Mouse (Mus musculus): Measurements from ENCODE around the gene Gm21985. TPM values are rescaled to one million over a fixed set of nuclear protein-coding genes. Genes with fewer than 3 reads are reported as not detected.
"Not testable (repeated sequence)": the region's sequence is repeated elsewhere in the genome, so short reads cannot be mapped to it uniquely, and the experiment has no call there.

Gene Gm21985
- total RNA-seq, 2 experiments from 2014 or later = 2.5 TPM; not detected in 1

GRCm38 (mm10) chr2:112262779-112263295 is 3.3 kb upstream of the Gm21985 start:
- ATAC-seq (replicated peaks; ENCODE audit: low FRiP score, low TSS enrichment, poor library complexity, severe bottlenecking) = peak; percentile 47

GRCm38 (mm10) chr2:112264364-112264763 is 1.8 kb upstream of the Gm21985 start:
- ATAC-seq (replicated peaks; ENCODE audit: low FRiP score, low TSS enrichment, poor library complexity, severe bottlenecking) = no peak

- peak; percentile 60 for ATAC-seq (replicated peaks; ENCODE audit: low FRiP score, low TSS enrichment, poor library complexity, severe bottlenecking)
Measured at GRCm38 (mm10) chr2:112265448-112266241, 469 bp upstream of the Gm21985 start, which contains the start of gene Slc12a6. Slc12a6 (plus strand) TSS chr2:112265825.

- ATAC-seq (replicated peaks; ENCODE audit: low FRiP score, low TSS enrichment, poor library complexity, severe bottlenecking) = no peak
Measured at GRCm38 (mm10) chr2:112266780-112267179, 666 bp downstream of the Gm21985 start.

GRCm38 (mm10) chr2:112267547-112268269 is 1.6 kb downstream of the Gm21985 start:
- no peak for ATAC-seq (replicated peaks; ENCODE audit: low FRiP score, low TSS enrichment, poor library complexity, severe bottlenecking)

- ATAC-seq (replicated peaks; ENCODE audit: low FRiP score, low TSS enrichment, poor library complexity, severe bottlenecking) = no peak
Measured at GRCm38 (mm10) chr2:112270011-112270410, 3.9 kb downstream of the Gm21985 start.

GRCm38 (mm10) chr2:112272909-112273308 is 6.8 kb downstream of the Gm21985 start:
- ATAC-seq (replicated peaks; ENCODE audit: low FRiP score, low TSS enrichment, poor library complexity, severe bottlenecking) = peak; percentile 73

- no peak for ATAC-seq (replicated peaks; ENCODE audit: low FRiP score, low TSS enrichment, poor library complexity, severe bottlenecking)
Measured at GRCm38 (mm10) chr2:112273474-112273873, 7.4 kb downstream of the Gm21985 start.

GRCm38 (mm10) chr2:112276870-112277269 is 10.8 kb downstream of the Gm21985 start:
- ATAC-seq (replicated peaks; ENCODE audit: low FRiP score, low TSS enrichment, poor library complexity, severe bottlenecking) = no peak

GRCm38 (mm10) chr2:112282846-112283245 is 16.7 kb downstream of the Gm21985 start:
- ATAC-seq (replicated peaks; ENCODE audit: low FRiP score, low TSS enrichment, poor library complexity, severe bottlenecking) = no peak

- peak; percentile 92 for ATAC-seq (replicated peaks; ENCODE audit: low FRiP score, low TSS enrichment, poor library complexity, severe bottlenecking)
Measured at GRCm38 (mm10) chr2:112284363-112285030, 18.4 kb downstream of the Gm21985 start.

GRCm38 (mm10) chr2:112285031-112285390 is 18.9 kb downstream of the Gm21985 start:
- no peak for ATAC-seq (replicated peaks; ENCODE audit: low FRiP score, low TSS enrichment, poor library complexity, severe bottlenecking)

GRCm38 (mm10) chr2:112286062-112286461 is 19.9 kb downstream of the Gm21985 start:
- ATAC-seq (replicated peaks; ENCODE audit: low FRiP score, low TSS enrichment, poor library complexity, severe bottlenecking) = not testable (repeated sequence)

GRCm38 (mm10) chr2:112287059-112287458 is 20.9 kb downstream of the Gm21985 start:
- ATAC-seq (replicated peaks; ENCODE audit: low FRiP score, low TSS enrichment, poor library complexity, severe bottlenecking) = peak; percentile 42

GRCm38 (mm10) chr2:112289507-112289906 is 23.4 kb downstream of the Gm21985 start:
- ATAC-seq (replicated peaks; ENCODE audit: low FRiP score, low TSS enrichment, poor library complexity, severe bottlenecking) = no peak

GRCm38 (mm10) chr2:112292823-112293222 is 26.7 kb downstream of the Gm21985 start:
- no peak for ATAC-seq (replicated peaks; ENCODE audit: low FRiP score, low TSS enrichment, poor library complexity, severe bottlenecking)

- ATAC-seq (replicated peaks; ENCODE audit: low FRiP score, low TSS enrichment, poor library complexity, severe bottlenecking) = no peak
Measured at GRCm38 (mm10) chr2:112296211-112296610, 30.1 kb downstream of the Gm21985 start.

GRCm38 (mm10) chr2:112298221-112298620 is 32.1 kb downstream of the Gm21985 start:
- ATAC-seq (replicated peaks; ENCODE audit: low FRiP score, low TSS enrichment, poor library complexity, severe bottlenecking) = no peak

GRCm38 (mm10) chr2:112308671-112309070 is 42.6 kb downstream of the Gm21985 start:
- no peak for ATAC-seq (replicated peaks; ENCODE audit: low FRiP score, low TSS enrichment, poor library complexity, severe bottlenecking)

GRCm38 (mm10) chr2:112309161-112309600 is 43.1 kb downstream of the Gm21985 start:
- ATAC-seq (replicated peaks; ENCODE audit: low FRiP score, low TSS enrichment, poor library complexity, severe bottlenecking) = peak; percentile 83

All from megakaryocyte-erythroid progenitor cell, adult 5-6 weeks (primary cell).